Mouse (Mus musculus) E14TG2a.4 (cell line): Measurements from ENCODE around the gene Nckap5.

ENCODE experiments used
- CTCF ChIP-seq: conservative IDR thresholded peaks from 2 replicates; pipeline ENCODE4 v1.5.1; 2014; ENCODE audit warnings: low read length
- NANOG ChIP-seq: IDR thresholded peaks from 2 replicates; pipeline ENCODE4 v1.6.1; 2014; ENCODE audit warnings: borderline replicate concordance, low read length, mixed read lengths
- POU5F1 ChIP-seq: IDR thresholded peaks from 2 replicates; pipeline ENCODE4 v1.6.1; 2014; ENCODE audit warnings: low read length, borderline replicate concordance

GRCm38 (mm10) chr1:126438000-126438572 lies 392.5 kb downstream of the Nckap5 start:
- TF ChIP-seq CTCF (no peak), NANOG (no peak), POU5F1 (no peak)
